Mouse (Mus musculus): ENCODE measurements around the gene H2afj. TPM values are rescaled to one million over a fixed set of nuclear protein-coding genes. Genes with fewer than 3 reads are reported as not detected.

Gene H2afj
- polyA plus RNA-seq, 1 experiment, result 773 TPM

DNA sequence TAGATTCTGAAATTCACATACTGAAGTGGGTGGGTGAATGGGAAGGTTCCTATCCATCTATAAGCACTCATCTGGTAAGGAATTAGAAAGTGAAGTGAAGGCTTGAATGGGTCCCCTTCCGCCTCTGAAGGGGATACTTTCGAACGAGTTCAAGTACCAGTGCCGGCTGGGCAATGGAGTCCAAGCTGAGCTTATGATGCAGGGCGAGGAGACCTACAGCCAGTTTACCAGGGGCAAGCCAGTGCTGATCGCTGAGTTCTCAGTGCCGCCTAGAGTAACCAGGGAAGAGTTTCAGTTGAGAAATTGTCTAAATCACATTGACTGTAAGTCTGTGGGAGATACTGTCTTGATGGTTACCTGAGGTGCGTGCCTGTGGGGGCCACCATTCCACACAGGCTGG, 7.3 kb upstream of the H2afj start:
- Histone ChIP-seq H3K36me3 (ENCODE audit: control insufficient read depth, insufficient read depth, low read length) (no peaks in the 10 kb centered on the region), H3K27me3 (ENCODE audit: control insufficient read depth, insufficient read depth, low read length) (no peaks in the 10 kb centered on the region), H3K4me1 (ENCODE audit: control insufficient read depth, insufficient read depth, insufficient read length, low read length) (peaks cover 4% of the 10 kb centered on the region; the same call in 1 of the 2 replicates), H3K4me3 (ENCODE audit: low read depth, low read length) (no peak overlapping the region), H3K27ac (ENCODE audit: insufficient read depth, low read depth, low read length) (no peak overlapping the region)
- WGBS, result 94% methylated on average over 8 of the region's 8 CpGs
- TF ChIP-seq POLR2A (IDR thresholded peaks at IDR 0.05; ENCODE audit: low read depth, low read length) (no peak), CTCF (IDR thresholded peaks at IDR 0.05; ENCODE audit: extremely low read depth, insufficient read length, insufficient replicate concordance, low read depth, low read length) (no peak)

DNA sequence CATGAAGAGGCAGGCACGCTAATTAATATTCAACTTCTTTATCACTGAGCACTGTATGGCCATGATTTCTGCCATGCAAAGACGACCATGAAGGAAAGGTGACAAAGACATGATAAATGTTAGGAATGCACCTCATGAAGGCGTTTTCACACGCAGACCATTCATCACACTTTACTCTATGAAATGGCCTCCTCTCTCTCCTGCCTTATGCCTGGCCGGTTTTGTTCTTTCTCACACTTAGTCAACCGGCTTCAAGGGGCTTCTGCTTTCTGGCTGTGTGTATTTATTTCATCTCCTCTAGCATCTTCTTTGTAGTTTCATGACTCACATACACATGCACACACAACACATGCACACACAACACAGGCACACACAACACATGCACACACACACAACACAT, 6.8 kb upstream of the H2afj start:
- no peak overlapping the region for H3K4me3 ChIP-seq (ENCODE audit: low read depth, low read length)
- H3K27me3 ChIP-seq (ENCODE audit: control insufficient read depth, insufficient read depth, low read length), result no peaks in the 10 kb centered on the region
- peaks cover 4% of the 10 kb centered on the region; the same call in 1 of the 2 replicates for H3K4me1 ChIP-seq (ENCODE audit: control insufficient read depth, insufficient read depth, insufficient read length, low read length)
- no peak overlapping the region for H3K27ac ChIP-seq (ENCODE audit: insufficient read depth, low read depth, low read length)
- no peaks in the 10 kb centered on the region for H3K36me3 ChIP-seq (ENCODE audit: control insufficient read depth, insufficient read depth, low read length)
- 81% methylated on average over 6 of the region's 6 CpGs for WGBS
- no peak for TF ChIP-seq POLR2A (IDR thresholded peaks at IDR 0.05; ENCODE audit: low read depth, low read length)
- TF ChIP-seq CTCF (IDR thresholded peaks at IDR 0.05; ENCODE audit: extremely low read depth, insufficient read length, insufficient replicate concordance, low read depth, low read length), result no peak

DNA sequence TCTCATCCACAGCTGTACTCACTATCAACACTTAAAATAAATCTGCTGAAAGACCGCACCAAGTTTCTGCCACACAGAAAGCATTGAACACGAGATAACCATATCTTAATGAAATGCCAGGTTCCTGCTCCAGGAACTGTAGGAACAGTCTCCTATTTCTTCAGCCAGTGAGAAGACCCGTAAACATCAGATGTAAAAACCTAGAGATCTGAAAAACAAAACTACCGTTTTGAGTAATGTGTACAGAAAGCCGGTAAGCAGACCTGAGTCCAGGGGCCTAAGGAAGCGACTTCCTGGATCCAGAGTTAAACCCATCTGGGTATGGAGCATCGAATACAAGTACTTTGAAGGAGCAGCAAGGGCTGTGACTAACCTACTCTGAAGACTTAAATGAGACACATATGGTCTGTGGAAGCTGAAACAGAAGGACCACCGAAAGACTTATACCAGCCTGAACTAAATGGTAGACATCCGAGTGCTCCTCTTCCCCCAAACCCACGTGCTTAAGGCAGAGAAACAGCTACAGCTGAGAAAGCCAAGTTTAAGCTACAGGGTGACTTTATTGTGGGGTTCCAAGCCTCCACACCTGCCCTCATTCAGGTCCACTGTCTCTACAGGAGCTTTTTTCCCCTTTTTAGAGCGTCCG, 4.8 kb upstream of the H2afj start:
- no peak for TF ChIP-seq CTCF (IDR thresholded peaks at IDR 0.05; ENCODE audit: extremely low read depth, insufficient read length, insufficient replicate concordance, low read depth, low read length)
- TF ChIP-seq POLR2A (IDR thresholded peaks at IDR 0.05; ENCODE audit: low read depth, low read length), result no peak
- H3K27me3 ChIP-seq (ENCODE audit: control insufficient read depth, insufficient read depth, low read length), result no peaks in the 10 kb centered on the region
- H3K36me3 ChIP-seq (ENCODE audit: control insufficient read depth, insufficient read depth, low read length), result no peaks in the 10 kb centered on the region
- peak overlapping the region; percentile 99 for H3K27ac ChIP-seq (ENCODE audit: insufficient read depth, low read depth, low read length)
- WGBS, result 4% methylated on average over 12 of the region's 12 CpGs
- H3K4me1 ChIP-seq (ENCODE audit: control insufficient read depth, insufficient read depth, insufficient read length, low read length), result peaks cover 6% of the 10 kb centered on the region; the same call in 1 of the 2 replicates
- H3K4me3 ChIP-seq (ENCODE audit: low read depth, low read length), result peak overlapping the region; percentile 67

DNA sequence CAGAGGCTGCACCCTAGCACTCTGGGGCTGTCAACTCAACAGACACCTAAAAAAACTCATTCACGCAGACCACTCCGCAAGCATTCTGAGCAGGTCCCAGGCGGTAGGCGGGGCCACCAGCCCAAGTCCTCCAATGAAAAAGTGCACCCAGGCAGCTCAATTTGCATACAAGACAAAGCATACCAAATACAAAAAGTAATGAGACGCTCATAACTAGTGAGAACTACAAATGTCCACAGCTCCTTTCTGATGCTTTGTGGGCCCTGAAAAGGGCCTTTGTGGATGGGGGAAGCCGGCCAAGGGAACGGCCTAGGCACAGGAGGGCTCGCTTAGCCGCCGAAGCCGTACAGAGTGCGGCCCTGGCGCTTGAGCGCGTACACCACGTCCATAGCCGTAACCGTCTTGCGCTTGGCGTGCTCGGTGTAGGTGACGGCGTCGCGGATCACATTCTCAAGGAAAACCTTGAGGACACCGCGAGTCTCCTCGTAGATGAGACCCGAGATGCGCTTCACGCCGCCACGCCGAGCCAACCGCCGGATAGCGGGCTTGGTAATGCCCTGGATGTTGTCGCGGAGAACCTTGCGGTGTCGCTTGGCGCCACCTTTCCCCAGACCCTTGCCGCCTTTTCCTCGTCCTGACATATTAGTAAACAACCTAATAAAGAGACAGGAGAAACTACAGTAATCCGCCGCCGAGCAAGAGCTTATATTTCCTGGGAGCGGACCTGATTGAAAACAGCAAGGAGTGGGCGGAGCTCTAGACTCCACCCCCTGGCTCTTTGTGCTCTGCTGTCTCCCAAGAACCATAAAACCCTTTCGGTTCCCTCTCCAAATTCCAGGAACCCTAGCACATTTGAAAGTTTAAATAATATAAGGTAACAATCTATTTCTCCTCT, 4.1 kb upstream of the H2afj start, which contains the start of gene Hist4h4:
Gene Hist4h4 (minus strand): TSS at position 677 of the 895 bp plus-strand sequence.
- Histone ChIP-seq H3K27me3 (ENCODE audit: control insufficient read depth, insufficient read depth, low read length) (no peaks in the 10 kb centered on the region), H3K27ac (ENCODE audit: insufficient read depth, low read depth, low read length) (peak within 1 kb of the TSS; percentile 99), H3K36me3 (ENCODE audit: control insufficient read depth, insufficient read depth, low read length) (no peaks in the 10 kb centered on the region), H3K4me3 (ENCODE audit: low read depth, low read length) (peak within 1 kb of the TSS; percentile 67), H3K4me1 (ENCODE audit: control insufficient read depth, insufficient read depth, insufficient read length, low read length) (peaks cover 6% of the 10 kb centered on the region; the same call in 1 of the 2 replicates)
- peak; percentile 6; the same call in 1 of the 2 replicates for TF ChIP-seq CTCF (IDR thresholded peaks at IDR 0.05; ENCODE audit: extremely low read depth, insufficient read length, insufficient replicate concordance, low read depth, low read length)
- TF ChIP-seq POLR2A (IDR thresholded peaks at IDR 0.05; ENCODE audit: low read depth, low read length), result peak; percentile 95
- under 1% methylated on average over 50 of the region's 50 CpGs for WGBS

DNA sequence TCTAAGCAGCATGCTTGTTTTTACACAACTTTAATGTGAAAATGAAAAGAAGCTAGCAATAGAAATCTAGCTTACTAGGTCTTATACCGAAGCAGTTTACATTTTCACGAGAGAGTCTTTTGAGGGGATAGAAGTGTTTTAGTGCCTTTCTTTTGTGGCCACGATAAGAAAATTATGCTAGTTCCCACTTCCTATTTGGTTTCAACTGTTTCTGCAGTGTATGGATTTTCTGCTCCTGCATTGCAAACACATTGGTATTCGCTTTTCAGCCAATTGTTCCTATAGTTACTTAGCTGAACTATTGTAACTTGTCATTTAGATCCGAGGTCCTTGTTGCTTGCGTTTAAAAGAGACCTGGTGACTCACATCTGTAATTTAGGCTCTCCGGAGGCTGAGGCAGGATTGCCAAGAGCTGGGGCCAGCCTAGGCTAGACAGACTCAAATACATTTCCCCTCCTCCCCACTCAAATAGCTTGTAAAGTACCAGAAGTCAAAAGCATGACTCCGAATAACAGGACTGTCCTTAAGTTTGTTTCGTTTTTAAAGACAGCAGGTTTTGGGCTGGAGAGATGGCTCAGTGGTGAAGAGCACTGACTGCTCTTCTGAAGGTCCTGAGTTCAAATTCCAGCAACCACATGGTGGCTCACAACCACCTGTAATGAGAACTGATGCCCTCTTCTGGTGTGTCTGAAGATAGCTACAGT, 3.2 kb upstream of the H2afj start:
- Histone ChIP-seq H3K36me3 (ENCODE audit: control insufficient read depth, insufficient read depth, low read length) (no peaks in the 10 kb centered on the region), H3K4me3 (ENCODE audit: low read depth, low read length) (no peak overlapping the region; the same call in 1 of the 2 replicates), H3K27ac (ENCODE audit: insufficient read depth, low read depth, low read length) (peak overlapping the region; percentile 80), H3K4me1 (ENCODE audit: control insufficient read depth, insufficient read depth, insufficient read length, low read length) (peaks cover 10% of the 10 kb centered on the region; the same call in 1 of the 2 replicates), H3K27me3 (ENCODE audit: control insufficient read depth, insufficient read depth, low read length) (no peaks in the 10 kb centered on the region)
- TF ChIP-seq CTCF (IDR thresholded peaks at IDR 0.05; ENCODE audit: extremely low read depth, insufficient read length, insufficient replicate concordance, low read depth, low read length) (no peak), POLR2A (IDR thresholded peaks at IDR 0.05; ENCODE audit: low read depth, low read length) (no peak)
- 5% methylated on average over 9 of the region's 9 CpGs for WGBS

DNA sequence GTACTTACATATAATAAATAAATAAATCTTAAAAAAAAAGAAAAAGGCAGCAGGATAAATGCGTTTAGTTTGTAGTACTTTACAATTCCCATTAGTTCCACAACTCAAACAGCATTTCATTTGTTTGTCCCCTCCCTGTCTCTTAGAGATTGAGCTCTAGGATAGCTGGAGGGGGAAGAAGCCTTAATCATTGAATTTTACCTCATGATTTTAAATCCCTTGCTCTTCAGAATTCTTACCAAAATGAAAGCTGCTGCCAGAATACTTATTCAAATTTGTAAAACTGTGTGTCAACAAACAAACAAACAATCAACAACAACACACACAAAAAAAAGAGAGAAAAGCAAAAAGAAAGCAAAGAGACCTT, 2.7 kb upstream of the H2afj start:
- Histone ChIP-seq H3K36me3 (ENCODE audit: control insufficient read depth, insufficient read depth, low read length) (peaks cover 2% of the 10 kb centered on the region), H3K27ac (ENCODE audit: insufficient read depth, low read depth, low read length) (no peak overlapping the region), H3K27me3 (ENCODE audit: control insufficient read depth, insufficient read depth, low read length) (no peaks in the 10 kb centered on the region), H3K4me3 (ENCODE audit: low read depth, low read length) (no peak overlapping the region), H3K4me1 (ENCODE audit: control insufficient read depth, insufficient read depth, insufficient read length, low read length) (peaks cover 15% of the 10 kb centered on the region; the same call in 1 of the 2 replicates)
- TF ChIP-seq POLR2A (IDR thresholded peaks at IDR 0.05; ENCODE audit: low read depth, low read length), result no peak
- TF ChIP-seq CTCF (IDR thresholded peaks at IDR 0.05; ENCODE audit: extremely low read depth, insufficient read length, insufficient replicate concordance, low read depth, low read length), result no peak
- WGBS, result 28% methylated on average over 1 of the region's 1 CpGs
